In genomic region chr14:121865162-121865561, GRCm38 (mm10) we compare ENCODE assay signal across 8 mouse cellular contexts. TPM values are rescaled to one million over a fixed set of nuclear protein-coding genes. Genes with fewer than 3 reads are reported as not detected.
DNase-seq lines count a peak whose midpoint lies in the region; ATAC-seq and TF ChIP-seq lines count a peak whose summit lies in the region.
"Not testable (repeated sequence)": the region's sequence is repeated elsewhere in the genome, so short reads cannot be mapped to it uniquely, and the experiment has no call there.

No protein-coding gene starts in this region.

- not testable (repeated sequence) for H3K4me1 ChIP-seq in kidney, embryonic 16.5 days (ENCODE audit: insufficient read depth, low read length); limb, embryonic 14.5 days (ENCODE audit: control insufficient read depth, insufficient read depth, low read length)

- not testable (repeated sequence) for TF ChIP-seq POLR2A in limb, embryonic 14.5 days (IDR thresholded peaks at IDR 0.05; ENCODE audit: borderline replicate concordance, extremely low read depth, insufficient read depth, insufficient read length)

- not testable (repeated sequence) for H3K27me3 ChIP-seq in kidney, embryonic 16.5 days (ENCODE audit: insufficient read depth, low read length); limb, embryonic 14.5 days (ENCODE audit: control insufficient read depth, insufficient read depth, low read length)

- not testable (repeated sequence) for H3K36me3 ChIP-seq in kidney, embryonic 16.5 days (ENCODE audit: insufficient read depth, low read length); limb, embryonic 14.5 days (ENCODE audit: control insufficient read depth, insufficient read depth, low read length)

- not testable (repeated sequence) for H3K9me3 ChIP-seq in kidney, embryonic 16.5 days (ENCODE audit: low read length); limb, embryonic 14.5 days (ENCODE audit: control insufficient read depth, low read length)

- H3K4me3 ChIP-seq in kidney, embryonic 16.5 days (ENCODE audit: low read length); limb, embryonic 14.5 days (replicated peaks; ENCODE audit: low read length): not testable (repeated sequence)

- not testable (repeated sequence) for H3K9ac ChIP-seq in kidney, embryonic 16.5 days (replicated peaks; ENCODE audit: low read length); limb, embryonic 14.5 days (ENCODE audit: low read depth, low read length, severe bottlenecking)

- peak; percentile 87 for DNase-seq in A20 (ENCODE audit: low read depth, low spot score)
- peak; percentile 85 for DNase-seq in adrenal gland, postnatal 10 days
- DNase-seq in embryo, embryonic 10.5 days (ENCODE audit: low spot score): peak; percentile 89
- peak; percentile 67 to 87 for DNase-seq in heart, adult 18-20 months
- DNase-seq in limb, embryonic 14.5 days (ENCODE audit: low spot score): peak; percentile 87
- peak; percentile 47 to 58 for DNase-seq in monocyte, adult 2 months (ENCODE audit: low read depth in 1 of 2, low spot score in 2 of 2)
- peak; percentile 37 to 85 for DNase-seq in spleen, postnatal 10 days (ENCODE audit: low spot score in 2 of 2)

- H3K27ac ChIP-seq in kidney, embryonic 16.5 days (ENCODE audit: low read length); limb, embryonic 14.5 days (replicated peaks; ENCODE audit: low read depth, low read length): not testable (repeated sequence)

- ATAC-seq in kidney, embryonic 16.5 days (ENCODE audit: low FRiP score, low TSS enrichment): peak; percentile 69; the same call in 1 of the 2 replicates
- ATAC-seq in limb, embryonic 14.5 days (ENCODE audit: low FRiP score, low read depth): not testable (repeated sequence)

- 15% methylated on average over 2 of the region's 2 CpGs for WGBS in kidney, embryonic 16.5 days
- 13% methylated on average over 2 of the region's 2 CpGs for WGBS in limb, embryonic 14.5 days

- H3K4me2 ChIP-seq in kidney, embryonic 16.5 days (replicated peaks; ENCODE audit: low read depth, low read length); limb, embryonic 14.5 days (replicated peaks; ENCODE audit: low read depth, low read length, severe bottlenecking): not testable (repeated sequence)

RNA-seq across cellular contexts. Expression of gene Ubac2, which starts 13.3 kb away (rescaled TPM):
- total RNA-seq in adrenal gland, postnatal 10 days (2021): 10 to 100 TPM; 34.5 to 35.7 TPM
- 10 to 100 TPM; 28.9 to 31.0 TPM for total RNA-seq in heart, adult 18-20 months (2021)
- polyA plus RNA-seq in kidney, embryonic 16.5 days (2015; fragmentation: Nextera tagmentation; extraction: Ambion mirVana): 77.5 and 79.1 TPM in 2 replicates
- 46.3 and 64.2 TPM in 2 replicates for polyA plus RNA-seq in limb, embryonic 14.5 days (2012; rRNA removed)
- polyA plus RNA-seq in limb, embryonic 14.5 days (2014; fragmentation: Nextera tagmentation; extraction: Ambion mirVana): 66.9 and 70.7 TPM in 2 replicates

RNA-seq across cellular contexts. Expression of gene Gpr18, which starts 50.4 kb away (rescaled TPM):
- 1 to 10 TPM; 1.2 TPM for total RNA-seq in adrenal gland, postnatal 10 days (2021)
- 1 to 10 TPM in 1 of 2 experiments, under 1 TPM in 1; 0.22 to 1.8 TPM for total RNA-seq in heart, adult 18-20 months (2021)
- polyA plus RNA-seq in kidney, embryonic 16.5 days (2015; fragmentation: Nextera tagmentation; extraction: Ambion mirVana): not detected in 2 replicates
- 0.36 TPM in 1 of 2 replicates, not detected in the other for polyA plus RNA-seq in limb, embryonic 14.5 days (2012; rRNA removed)
- polyA plus RNA-seq in limb, embryonic 14.5 days (2014; fragmentation: Nextera tagmentation; extraction: Ambion mirVana): 0.26 TPM in 1 of 2 replicates, not detected in the other
